In genomic region chr3:132186888-132187552, GRCm38 (mm10) we compare ENCODE assay signal across 30 mouse cellular contexts.
"Had no signal": no experiment of that assay in that cellular context is flagged by ENCODE, and none has a peak within 500 bp of the region (broad histone marks: within the 10 kb centered on the region; RNA-seq: fewer than 3 reads in every experiment).

No protein-coding gene starts in this region.

- DNase-seq: cerebellum, adult 18-20 months; cerebellum, adult 2 months; cerebellum, adult 8-10 months; cerebellum, adult 9-10 months; cerebellum, adult 9-11 months; cerebellum, postnatal 10 days; cerebellum, postnatal 14 days; cerebellum, postnatal 25 days; cerebellum, postnatal 36 days; embryo, embryonic 11 days; forebrain, postnatal 0 days; gastrocnemius, adult 2 months; gastrocnemius, postnatal 10 days; gastrocnemius, postnatal 14 days; gastrocnemius, postnatal 25 days; gastrocnemius, postnatal 36 days; heart, adult 11 months; heart, adult 18-20 months; heart, adult 2 months had no signal

- H3K4me1 ChIP-seq: embryonic facial prominence, embryonic 10.5 days; embryonic facial prominence, embryonic 12.5 days; embryonic facial prominence, embryonic 13.5 days; embryonic facial prominence, embryonic 15.5 days; forebrain, embryonic 10.5 days; forebrain, embryonic 12.5 days; forebrain, embryonic 13.5 days; forebrain, embryonic 15.5 days had no signal

- H3K36me3 ChIP-seq: embryonic facial prominence, embryonic 10.5 days; embryonic facial prominence, embryonic 12.5 days; embryonic facial prominence, embryonic 13.5 days; embryonic facial prominence, embryonic 15.5 days; forebrain, embryonic 10.5 days; forebrain, embryonic 12.5 days; forebrain, embryonic 15.5 days had no signal

- ATAC-seq: forebrain, embryonic 13.5 days; forebrain, embryonic 14.5 days; forebrain, embryonic 15.5 days; forebrain, embryonic 16.5 days; forebrain, postnatal 0 days had no signal

- H3K4me3 ChIP-seq: embryonic facial prominence, embryonic 10.5 days; embryonic facial prominence, embryonic 12.5 days; embryonic facial prominence, embryonic 13.5 days; embryonic facial prominence, embryonic 15.5 days; erythroblast, embryonic 14.5 days; forebrain, embryonic 10.5 days; forebrain, embryonic 12.5 days; forebrain, embryonic 13.5 days; forebrain, embryonic 15.5 days; gastrocnemius, adult 2 months; heart, adult 2 months had no signal

- H3K9me3 ChIP-seq: embryonic facial prominence, embryonic 10.5 days; embryonic facial prominence, embryonic 12.5 days; embryonic facial prominence, embryonic 13.5 days; embryonic facial prominence, embryonic 15.5 days; forebrain, embryonic 10.5 days; forebrain, embryonic 12.5 days; forebrain, embryonic 13.5 days; forebrain, embryonic 15.5 days had no signal

- H3K4me2 ChIP-seq: embryonic facial prominence, embryonic 12.5 days; embryonic facial prominence, embryonic 13.5 days; embryonic facial prominence, embryonic 15.5 days; forebrain, embryonic 12.5 days; forebrain, embryonic 13.5 days; forebrain, embryonic 15.5 days had no signal

- H3K9ac ChIP-seq: embryonic facial prominence, embryonic 12.5 days; embryonic facial prominence, embryonic 13.5 days; embryonic facial prominence, embryonic 15.5 days; forebrain, embryonic 12.5 days; forebrain, embryonic 13.5 days; forebrain, embryonic 15.5 days; forebrain, postnatal 0 days had no signal

- H3K27ac ChIP-seq: embryonic facial prominence, embryonic 10.5 days; embryonic facial prominence, embryonic 12.5 days; embryonic facial prominence, embryonic 13.5 days; embryonic facial prominence, embryonic 15.5 days; forebrain, embryonic 10.5 days; forebrain, embryonic 12.5 days; forebrain, embryonic 13.5 days; forebrain, embryonic 15.5 days; gastrocnemius, adult 2 months; heart, adult 2 months had no signal

- H3K27me3 ChIP-seq: embryonic facial prominence, embryonic 12.5 days; embryonic facial prominence, embryonic 13.5 days; embryonic facial prominence, embryonic 15.5 days; forebrain, embryonic 12.5 days; forebrain, embryonic 13.5 days; forebrain, embryonic 15.5 days had no signal
